Mouse (Mus musculus) brown adipose tissue, adult 24 weeks (tissue): Measurements from ENCODE around the gene Rap1gap. TPM values are rescaled to one million over a fixed set of nuclear protein-coding genes. Genes with fewer than 3 reads are reported as not detected.

Experiments used
- H3K27ac ChIP-seq: fragments of 200-500 bp; replicated peaks from 2 replicates; pipeline ENCODE4 v1.5.1; 2012; ENCODE audit warnings: low read depth, mild to moderate bottlenecking, low read length
- H3K4me1 ChIP-seq: fragments of 200-500 bp; 2 replicates; pipeline ENCODE4 v1.6.1; 2012; ENCODE audit warnings: low read length, mixed read lengths; ENCODE audit not compliant: control insufficient read depth, insufficient read depth, insufficient read length
- H3K4me3 ChIP-seq: fragments of 200-500 bp; 2 replicates; pipeline ENCODE4 v1.5.1; 2012; ENCODE audit warnings: low read depth, mild to moderate bottlenecking, low read length, moderate library complexity; ENCODE audit not compliant: insufficient read depth
- polyA plus RNA-seq: library from polyadenylated mRNA; stranded (reverse); fragments of >200 nt; gene quantifications from 2 replicates; pipeline ENCODE4 v1.2.4, GENCODE M21; 2012; ENCODE audit not compliant: missing spikeins, insufficient read depth, insufficient read length

The Rap1gap gene
- polyA plus RNA-seq, 1 experiment: 27.7 TPM

DNA sequence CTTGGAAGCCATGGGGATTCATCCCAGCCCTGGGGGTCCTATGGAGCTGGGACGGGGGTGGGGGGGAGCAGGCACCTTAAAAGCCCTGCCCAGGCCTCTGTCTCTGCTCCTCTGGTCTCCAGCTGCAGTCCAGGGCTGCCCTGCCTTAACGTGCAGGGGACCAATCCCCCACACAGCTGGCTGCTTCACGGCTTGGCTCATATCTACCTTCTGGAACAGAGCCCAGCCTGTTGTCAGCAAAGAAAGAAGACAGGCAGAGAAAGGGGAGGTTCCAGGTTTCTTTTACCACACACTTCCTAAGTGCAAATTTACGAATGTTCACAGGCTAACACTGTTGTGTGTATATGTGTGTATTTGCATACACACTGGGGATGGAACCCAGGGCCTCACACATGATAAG lies 31.4 kb downstream of the Rap1gap start:
- H3K4me3 ChIP-seq: no peak overlapping the region
- H3K27ac ChIP-seq: no peak overlapping the region
- H3K4me1 ChIP-seq: no peaks in the 10 kb centered on the region

DNA sequence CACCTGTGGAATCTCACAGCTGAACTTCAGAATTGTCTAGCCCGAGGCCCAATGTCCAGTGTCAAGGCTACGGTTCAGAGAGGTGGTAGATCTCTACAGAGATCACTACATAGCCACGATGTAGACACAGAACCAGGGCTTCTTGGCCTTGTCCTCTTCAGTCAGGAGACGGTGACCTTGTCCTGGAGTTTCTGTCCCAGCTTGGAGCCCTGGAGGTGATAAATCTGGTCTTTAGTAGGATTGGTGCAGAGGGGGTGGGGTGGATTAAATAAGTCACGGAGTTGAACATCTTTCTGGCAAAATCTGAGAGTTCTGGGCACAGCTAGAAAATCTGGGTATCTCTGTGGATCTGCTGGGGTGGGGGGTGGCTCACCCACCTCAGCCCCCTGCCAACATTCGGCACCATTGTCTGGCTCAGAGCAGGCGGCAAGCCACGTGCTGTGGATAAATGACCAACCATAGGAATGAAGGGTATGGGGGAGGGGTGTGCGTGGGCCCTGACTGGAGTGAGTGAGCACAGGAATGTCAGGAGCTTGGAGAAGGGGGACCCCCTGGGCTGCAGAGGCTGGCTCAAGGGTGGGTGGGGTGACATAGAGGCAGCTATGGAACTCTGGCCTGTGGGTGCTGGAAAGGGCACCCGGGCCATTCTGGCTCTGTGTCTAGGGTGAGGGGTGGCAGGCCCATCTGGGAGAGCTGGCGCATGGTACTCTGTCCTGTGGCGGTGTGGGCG lies 32.8 kb downstream of the Rap1gap start:
- Histone ChIP-seq H3K4me1 (no peaks in the 10 kb centered on the region), H3K27ac (no peak overlapping the region), H3K4me3 (no peak overlapping the region)

DNA sequence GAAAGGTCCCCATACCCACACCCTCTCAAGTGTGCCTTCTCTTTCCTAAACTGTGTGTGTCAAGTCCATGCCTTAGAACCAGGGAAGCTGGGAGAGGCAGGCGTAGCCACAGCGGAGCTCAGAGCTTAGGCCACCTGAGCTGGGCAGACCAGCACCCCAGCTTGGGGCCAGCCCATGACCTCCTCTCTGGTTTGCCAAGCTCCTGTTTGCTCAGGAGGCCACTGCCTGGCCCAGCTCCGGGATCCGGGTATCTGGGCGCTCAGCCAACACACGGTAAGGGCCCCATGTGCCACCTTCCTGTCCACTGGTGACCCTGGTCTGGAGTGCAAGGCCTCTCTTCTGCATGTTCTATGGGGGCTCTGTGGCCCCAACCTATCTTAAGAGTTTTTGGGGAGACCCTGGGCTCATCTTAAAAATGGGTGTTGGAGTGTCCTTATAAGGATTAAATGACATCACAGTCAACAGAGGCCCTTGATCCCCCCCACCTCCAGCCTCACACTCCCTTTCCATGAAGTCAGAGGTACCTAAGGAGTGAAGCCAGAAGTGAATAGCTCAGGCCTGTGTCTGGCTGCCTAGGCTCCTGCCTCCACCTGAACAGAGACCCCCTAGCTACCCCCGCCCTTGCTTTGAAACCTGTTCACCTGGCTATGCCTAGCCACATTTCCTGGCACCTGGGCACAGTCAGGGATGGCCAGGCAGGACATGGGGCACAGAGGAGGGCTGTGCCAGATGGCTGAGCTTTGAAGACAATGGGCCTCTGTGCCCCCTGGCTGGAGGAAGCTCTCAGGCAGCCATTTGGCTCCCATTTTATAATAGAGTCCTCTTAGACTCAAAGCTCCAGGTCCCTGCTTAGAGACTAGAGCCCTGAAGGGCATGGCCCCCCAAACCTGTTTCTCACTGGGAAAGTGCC lies 33.8 kb downstream of the Rap1gap start:
- Histone ChIP-seq H3K4me3 (no peak overlapping the region), H3K4me1 (no peaks in the 10 kb centered on the region), H3K27ac (no peak overlapping the region)

DNA sequence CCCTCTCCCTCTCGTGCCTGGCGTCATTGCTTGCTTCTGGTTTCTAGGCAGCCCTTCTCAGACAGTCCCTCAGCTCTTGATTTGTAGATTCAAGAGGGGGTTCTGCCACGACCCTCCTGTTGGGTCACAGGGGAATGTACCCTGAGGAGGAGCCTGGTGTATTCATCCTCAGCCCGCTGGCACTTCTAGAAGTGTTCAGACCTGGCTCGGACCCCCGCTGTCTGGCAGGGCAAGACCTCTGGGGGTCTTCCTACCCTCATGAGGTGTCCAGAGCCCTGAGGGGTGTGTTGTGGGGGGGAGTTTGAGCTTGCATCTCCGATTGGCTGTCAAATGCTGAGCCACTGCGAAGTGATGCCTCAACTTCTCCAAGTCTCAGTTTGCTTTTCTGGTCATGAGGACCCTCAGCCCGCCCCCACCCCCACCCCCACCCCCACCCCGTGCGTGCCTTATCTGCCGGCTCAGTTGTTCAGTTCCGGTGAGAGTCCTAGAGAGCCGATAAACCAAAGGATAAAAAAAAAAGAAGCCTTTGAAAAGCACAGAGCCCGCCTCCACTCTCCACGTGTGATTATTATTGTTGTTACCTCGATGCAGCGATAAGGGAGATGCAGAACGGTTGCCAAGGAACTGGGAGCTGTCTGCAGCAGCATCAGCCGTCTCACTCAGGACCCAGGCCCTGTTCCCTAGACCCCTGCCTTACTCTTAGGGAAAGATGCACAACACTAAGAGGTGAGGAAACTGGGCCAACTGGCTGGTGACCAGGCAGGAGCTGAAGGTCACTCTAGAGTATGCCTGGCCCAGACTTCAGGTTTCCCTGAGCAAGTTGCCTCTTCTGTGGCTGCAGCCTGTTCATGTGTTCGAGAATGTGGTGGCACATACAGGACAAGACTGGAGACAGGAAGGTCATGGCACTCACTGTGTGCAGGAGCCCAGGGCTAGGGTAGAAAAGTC lies 35.0 kb downstream of the Rap1gap start:
- no peak overlapping the region for H3K27ac ChIP-seq
- no peaks in the 10 kb centered on the region for H3K4me1 ChIP-seq
- no peak overlapping the region for H3K4me3 ChIP-seq

DNA sequence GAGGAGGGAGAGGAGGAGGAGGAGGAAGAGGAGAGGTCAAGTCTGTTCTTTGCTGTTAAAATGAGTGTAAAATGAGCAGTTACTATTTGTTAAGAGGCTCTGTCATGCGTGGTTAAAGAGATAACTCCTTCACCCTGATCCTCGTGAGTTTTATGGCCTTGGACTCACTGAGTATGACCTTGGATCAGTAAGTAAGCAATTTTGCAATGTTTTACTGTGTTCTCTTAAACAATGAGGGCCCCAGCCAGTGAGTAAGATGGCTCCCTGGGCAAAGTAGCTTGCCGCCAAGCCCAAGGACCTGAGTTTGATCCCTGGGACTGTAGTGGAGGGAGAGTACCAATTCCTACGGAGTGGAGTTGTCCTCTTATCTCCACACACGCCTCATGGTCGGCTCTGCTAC lies 36.4 kb downstream of the Rap1gap start:
- Histone ChIP-seq H3K4me1 (no peaks in the 10 kb centered on the region), H3K4me3 (no peak overlapping the region), H3K27ac (no peak overlapping the region)

DNA sequence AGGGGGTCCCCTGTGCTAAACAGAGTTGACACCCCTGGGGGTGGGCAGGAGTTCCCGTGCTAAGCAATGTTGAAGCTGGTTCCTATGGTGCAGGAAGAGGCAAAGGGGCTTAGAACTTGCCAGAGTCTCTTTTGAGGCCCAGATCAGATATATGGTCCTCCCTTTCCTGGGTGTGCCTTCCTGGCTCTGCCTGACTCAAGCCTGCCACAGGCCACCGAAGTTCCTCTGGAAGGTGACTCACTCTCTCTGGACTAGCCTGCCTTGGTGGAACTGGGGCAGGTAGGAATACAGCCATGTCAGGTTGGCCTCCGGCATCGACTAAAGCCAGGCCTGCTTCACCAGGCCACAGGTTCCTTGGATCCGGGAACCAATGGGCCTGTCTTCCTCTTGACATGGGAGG lies 38.6 kb downstream of the Rap1gap start:
- Histone ChIP-seq H3K27ac (no peak overlapping the region), H3K4me3 (no peak overlapping the region), H3K4me1 (no peaks in the 10 kb centered on the region)

DNA sequence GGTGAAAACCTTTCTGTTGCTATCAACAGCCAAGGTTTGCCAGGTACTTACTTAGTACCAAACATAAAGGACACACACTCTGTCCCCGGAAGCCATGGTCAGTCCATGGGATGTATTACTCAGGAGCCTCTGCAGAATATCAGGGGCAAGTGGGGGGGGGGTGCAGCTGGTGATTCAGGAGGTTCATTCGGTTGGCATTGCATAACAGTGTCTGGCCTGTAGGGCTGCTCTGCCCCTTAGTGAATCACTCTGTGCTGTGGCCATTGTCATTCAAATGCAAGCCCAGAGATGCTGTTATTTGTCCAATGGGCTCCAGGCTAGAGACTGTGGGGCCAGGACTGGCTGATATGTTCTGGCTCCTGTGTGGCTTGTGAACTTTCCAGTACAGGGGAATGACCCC lies 40.0 kb downstream of the Rap1gap start:
- Histone ChIP-seq H3K27ac (no peak overlapping the region), H3K4me1 (no peaks in the 10 kb centered on the region), H3K4me3 (no peak overlapping the region)

DNA sequence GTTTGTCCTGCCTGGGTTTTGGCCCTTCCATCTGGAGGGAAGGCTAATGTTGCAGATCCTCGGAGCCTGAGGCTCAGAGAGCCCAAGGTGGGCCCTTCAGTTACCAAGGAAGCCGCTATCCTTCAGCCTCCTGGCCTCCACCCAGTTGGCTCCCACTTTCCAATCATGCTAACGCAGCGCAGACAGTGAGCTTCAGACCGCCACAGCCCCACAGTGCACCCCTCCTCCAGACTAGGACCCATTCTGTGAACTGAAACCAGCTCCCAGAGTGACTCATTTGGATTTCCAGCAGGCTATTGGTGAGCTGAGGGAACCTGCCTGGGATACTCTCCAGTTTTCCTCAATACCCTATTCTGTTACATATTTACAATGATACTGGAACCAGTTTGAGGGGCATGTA lies 40.9 kb downstream of the Rap1gap start:
- Histone ChIP-seq H3K4me3 (no peak overlapping the region), H3K4me1 (no peaks in the 10 kb centered on the region), H3K27ac (no peak overlapping the region)

DNA sequence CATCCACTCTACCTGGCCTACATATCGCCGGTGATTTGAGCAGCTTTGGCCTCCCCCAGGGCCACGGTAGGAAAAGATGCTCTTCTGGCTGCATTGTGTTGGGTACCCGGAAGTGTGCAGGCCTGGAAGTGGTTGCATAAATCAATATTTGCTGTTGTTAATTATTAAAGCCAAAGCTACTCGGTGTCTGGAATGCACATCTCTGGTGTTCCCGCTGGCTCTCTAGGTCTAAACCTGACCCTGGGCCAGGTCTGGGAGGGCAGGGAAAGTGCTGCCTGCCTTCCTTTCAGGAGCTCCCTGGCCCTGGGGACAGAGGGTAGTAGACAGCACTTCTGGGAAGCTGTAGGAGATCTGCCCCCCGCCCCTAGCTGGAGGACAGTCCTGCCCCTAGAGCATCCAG lies 42.0 kb downstream of the Rap1gap start:
- Histone ChIP-seq H3K27ac (no peak overlapping the region), H3K4me1 (no peaks in the 10 kb centered on the region), H3K4me3 (no peak overlapping the region)

DNA sequence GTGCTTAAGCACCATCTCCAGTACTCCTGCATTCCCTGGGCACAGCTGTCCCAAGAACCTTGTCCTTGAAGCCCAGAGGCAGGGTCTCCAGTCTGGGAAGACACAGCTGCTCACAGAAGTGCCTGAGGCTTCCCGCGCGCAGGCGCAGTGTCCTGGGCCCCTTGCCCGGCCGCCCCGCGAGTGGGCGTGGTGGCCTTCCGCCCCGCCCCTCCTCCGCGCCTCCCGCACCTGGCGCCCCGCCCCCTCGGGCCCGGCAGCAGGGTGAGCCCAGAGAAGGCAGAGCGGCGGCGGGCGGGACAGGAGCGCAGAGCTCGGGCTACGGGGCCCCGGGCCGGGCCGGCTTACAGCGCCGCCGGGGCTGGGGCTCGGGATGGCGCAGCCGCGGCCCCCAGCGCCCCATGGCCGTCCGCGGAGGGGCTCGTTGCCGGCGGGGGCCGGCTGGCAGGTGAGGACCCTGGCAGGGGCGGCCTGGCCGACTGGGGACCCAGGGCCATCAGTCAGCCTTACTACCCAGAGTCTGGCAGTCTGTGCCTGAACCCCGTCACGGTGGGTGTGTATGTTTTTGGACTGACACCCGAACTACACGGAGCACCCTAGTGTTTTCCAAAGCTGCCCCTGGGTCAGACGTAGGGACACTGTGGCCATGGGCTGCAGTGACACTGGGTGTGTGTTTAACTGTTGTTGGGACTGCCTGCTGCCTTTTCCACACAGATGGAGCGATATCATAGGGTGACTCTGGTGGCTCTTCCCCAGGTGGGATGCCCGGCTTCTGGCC lies 42.9 kb downstream of the Rap1gap start:
- Histone ChIP-seq H3K4me3 (peak overlapping the region; percentile 44), H3K27ac (no peak overlapping the region), H3K4me1 (no peaks in the 10 kb centered on the region)

DNA sequence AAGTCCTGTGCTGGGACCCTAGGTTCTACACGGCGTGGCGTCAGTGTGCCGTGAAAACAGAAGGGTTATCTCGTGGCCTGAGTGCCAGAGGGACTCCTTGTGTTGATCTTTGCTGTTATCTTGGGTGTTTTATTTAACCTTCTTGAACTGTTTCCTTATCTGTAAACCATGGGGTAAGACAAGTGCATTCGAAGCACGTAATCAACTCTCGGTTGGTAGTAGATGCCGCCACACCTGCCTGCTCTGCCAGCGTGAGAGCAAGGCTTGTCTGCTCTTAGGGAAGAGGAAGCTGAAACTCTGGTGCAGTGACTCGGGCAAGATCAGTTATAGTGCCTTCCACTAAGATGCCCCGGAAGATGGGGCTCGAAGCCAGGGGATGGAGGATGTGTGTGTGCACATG lies 48.4 kb downstream of the Rap1gap start:
- Histone ChIP-seq H3K4me3 (no peak overlapping the region), H3K27ac (no peak overlapping the region)

DNA sequence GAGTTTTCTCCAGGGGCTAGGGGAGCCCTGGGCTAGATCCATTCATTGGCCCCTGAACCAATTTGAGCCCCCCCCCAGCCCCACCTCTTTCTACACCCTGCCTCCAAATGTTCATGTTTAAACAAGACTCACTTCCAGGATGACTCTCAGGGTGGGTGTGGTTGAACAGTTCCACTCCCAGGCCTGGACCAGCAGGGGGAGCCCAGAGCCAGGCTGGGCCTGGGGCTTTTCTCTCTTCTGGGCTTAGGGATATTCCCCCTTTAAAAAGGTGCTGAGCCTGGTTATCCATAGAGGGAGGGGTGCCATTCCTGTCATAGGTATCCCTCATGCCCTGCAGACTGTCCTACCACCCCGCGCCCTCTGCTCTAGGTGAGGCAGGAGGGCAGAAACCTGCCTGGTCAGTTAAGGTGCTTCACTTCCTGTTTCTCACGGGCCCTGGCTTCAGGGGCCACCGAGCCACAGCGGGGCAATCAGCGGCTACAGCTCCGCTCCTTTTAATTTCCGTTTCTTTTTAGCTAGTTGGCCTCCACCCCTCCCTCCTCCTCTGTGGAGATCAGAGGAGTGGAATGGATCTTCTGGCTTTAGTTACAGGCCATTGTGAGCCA lies 49.6 kb downstream of the Rap1gap start:
- no peak overlapping the region for H3K27ac ChIP-seq
- H3K4me1 ChIP-seq: no peaks in the 10 kb centered on the region
- H3K4me3 ChIP-seq: no peak overlapping the region

More for the DNA sequence above, 48.4 kb downstream of the Rap1gap start:
- H3K4me1 ChIP-seq: no peaks in the 10 kb centered on the region

DNA sequence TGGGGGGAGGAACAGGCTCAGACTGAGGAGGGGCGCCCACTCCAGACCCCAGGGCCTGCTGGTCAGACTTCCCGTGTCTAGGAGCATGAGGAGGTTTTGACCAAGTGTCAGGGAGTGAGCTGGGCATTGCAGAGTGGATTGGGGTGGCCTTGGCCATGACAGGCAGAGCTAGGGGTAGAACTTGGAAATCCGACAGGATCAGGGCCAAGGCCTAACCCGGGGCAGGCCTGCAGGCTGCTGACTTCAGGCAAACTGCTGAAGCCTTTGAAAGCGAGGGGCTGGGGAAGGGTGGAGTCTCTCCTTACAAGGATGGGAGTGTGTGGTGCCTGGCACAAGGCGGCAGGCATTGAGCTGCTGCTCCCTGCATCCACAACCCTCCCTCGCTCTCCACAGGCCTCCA lies 52.5 kb downstream of the Rap1gap start:
- Histone ChIP-seq H3K27ac (no peak overlapping the region), H3K4me3 (no peak overlapping the region), H3K4me1 (no peaks in the 10 kb centered on the region)

DNA sequence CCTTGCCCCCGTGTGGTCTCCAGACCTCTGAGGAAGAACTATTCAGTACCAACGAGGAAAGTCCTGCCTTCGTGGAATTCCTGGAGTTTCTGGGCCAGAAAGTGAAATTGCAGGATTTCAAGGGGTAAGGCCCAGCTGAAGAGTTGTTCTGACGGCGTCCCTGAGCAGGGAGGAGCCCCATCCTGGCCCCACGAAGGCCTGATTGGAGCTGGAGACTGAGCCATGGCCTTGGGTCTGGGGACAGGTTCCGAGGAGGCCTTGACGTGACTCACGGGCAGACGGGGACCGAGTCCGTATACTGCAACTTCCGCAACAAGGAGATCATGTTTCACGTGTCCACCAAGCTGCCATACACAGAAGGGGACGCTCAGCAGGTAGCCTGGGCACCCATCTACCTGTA lies 53.1 kb downstream of the Rap1gap start:
- Histone ChIP-seq H3K4me3 (no peak overlapping the region), H3K27ac (no peak overlapping the region), H3K4me1 (no peaks in the 10 kb centered on the region)
